Mouse (Mus musculus): Measurements from ENCODE around the gene Cth.

DNA sequence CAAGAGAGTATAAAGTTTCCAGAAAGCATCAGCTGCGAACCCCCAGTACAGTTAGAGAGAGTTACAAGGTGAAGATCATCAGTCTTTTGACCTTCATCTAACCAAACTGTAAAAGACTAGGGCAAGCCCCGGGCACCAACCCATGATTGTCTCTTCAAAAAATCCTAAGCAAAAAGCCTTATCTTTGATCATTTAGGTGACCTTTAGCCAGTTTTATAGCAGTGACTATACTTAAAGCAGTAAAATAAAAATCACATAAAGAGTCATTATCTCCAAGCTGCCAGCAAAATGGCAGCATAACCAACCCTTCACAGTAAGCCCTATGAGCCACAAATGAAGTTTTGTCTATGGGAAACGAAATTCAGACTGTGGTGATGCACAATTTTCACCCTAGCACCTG is 14.6 kb downstream of the Cth start:
- TF ChIP-seq CTCF (IDR thresholded peaks at IDR 0.05; ENCODE audit: borderline replicate concordance, insufficient read depth, low read depth, low read length) (no peak), POLR2A (IDR thresholded peaks at IDR 0.05; ENCODE audit: borderline replicate concordance, insufficient read depth, low read length) (no peak)
